Mouse (Mus musculus): ENCODE data around the gene Socs7.
"Not testable (repeated sequence)": the region's sequence is repeated elsewhere in the genome, so short reads cannot be mapped to it uniquely, and the experiment has no call there.

DNA sequence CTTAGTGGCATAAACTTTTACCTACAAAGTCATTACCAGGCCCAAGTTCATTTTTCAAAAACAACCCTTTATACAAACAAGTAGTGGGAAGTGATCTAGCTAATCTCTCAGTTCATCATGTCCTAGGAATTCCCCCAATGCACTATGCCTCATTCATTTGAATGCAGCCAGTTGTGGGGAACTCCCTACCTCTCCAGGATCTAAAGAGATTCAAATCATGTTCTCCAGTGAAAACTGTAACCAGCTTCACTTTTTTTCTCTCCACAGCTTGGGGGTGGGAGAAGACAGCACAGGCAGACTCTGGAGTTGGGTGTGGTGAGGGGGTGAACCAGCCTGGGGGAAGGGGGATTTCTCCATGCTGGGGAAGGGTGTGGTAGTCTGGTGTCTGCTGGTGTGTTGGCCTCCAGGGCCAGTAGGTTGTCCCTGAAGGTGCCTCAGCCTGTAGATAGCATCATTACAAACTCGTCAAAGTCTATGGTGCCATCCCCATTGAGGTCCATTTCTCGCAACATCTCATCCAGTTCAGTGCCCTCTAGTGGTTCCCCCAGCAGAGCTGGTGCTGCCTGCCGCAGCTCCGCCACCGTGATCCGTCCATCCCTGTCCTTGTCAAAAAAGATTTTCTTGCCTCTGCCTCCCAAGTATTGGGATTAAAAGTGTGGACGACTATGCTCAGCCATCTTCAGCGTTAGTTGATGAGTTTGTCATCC lies 40.3 kb upstream of the Socs7 start:
- not testable (repeated sequence) for TF ChIP-seq CTCF (IDR thresholded peaks at IDR 0.05; ENCODE audit: low read depth, low read length); POLR2A (IDR thresholded peaks at IDR 0.05; ENCODE audit: extremely low read depth, insufficient read depth, low read length)

All from liver, adult 2 months (tissue).